Mouse (Mus musculus) liver, postnatal 0 days (tissue): Measurements from ENCODE around the gene Fkbp10.

Experiments
- CTCF ChIP-seq: sonication (generic); IDR thresholded peaks from 2 replicates; pipeline ENCODE4 v1.5.1; 2016; ENCODE audit warnings: antibody characterized with exemption, low read depth
- EP300 ChIP-seq: IDR thresholded peaks from 2 replicates; pipeline ENCODE4 v1.6.1; 2016; ENCODE audit warnings: antibody characterized with exemption, low read depth, mild to moderate bottlenecking

GRCm38 (mm10) chr11:100408835-100409462 is 6.5 kb upstream of the Fkbp10 start:
- TF ChIP-seq CTCF (no peak), EP300 (no peak)
